Mouse (Mus musculus) urinary bladder, postnatal 10 days (tissue): ENCODE results near the gene Caprin1.
A peak's percentile ranks its signal among the peaks of the same experiment; 100 is the strongest.

Experiments used
- DNase-seq: peaks from one replicate; pipeline ENCODE4 v3.0.0; 2022; ENCODE audit warnings: low spot score

Gene Caprin1

DNA sequence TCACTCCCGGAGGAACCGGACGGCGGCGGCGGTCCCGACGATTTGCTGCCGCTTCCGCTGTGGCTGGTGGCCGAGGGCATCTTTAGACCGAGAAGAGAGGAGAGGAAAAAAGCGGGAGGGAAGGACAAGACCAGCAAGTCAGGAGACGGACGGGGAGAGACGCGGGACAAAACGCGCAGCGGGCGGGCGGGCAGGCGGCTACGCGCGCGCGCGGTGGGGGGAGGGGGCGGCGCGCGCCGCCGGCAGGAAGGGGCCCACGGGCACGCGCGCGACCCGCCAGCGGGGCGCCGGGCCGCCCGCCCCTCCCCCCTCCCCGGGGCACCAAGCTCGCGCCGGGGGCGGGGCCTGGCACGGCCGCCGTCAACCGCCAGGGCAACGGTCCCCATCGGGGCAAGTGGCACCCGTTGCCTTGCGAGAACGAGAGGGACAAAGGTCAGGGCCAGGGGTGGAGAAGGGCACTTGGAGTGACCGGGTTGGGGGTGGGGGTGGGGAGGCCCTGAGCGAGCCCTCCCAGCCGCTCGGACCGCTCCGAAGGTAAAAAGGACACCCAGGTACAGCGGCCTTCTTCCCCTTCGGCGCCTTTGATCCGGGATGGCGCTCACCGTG is 485 bp downstream of the Caprin1 start:
- peak; percentile 45 for DNase-seq

- DNase-seq, result peak; percentile 18
Measured at GRCm38 (mm10) chr2:103796211-103796860, 1.1 kb downstream of the Caprin1 start.

DNA sequence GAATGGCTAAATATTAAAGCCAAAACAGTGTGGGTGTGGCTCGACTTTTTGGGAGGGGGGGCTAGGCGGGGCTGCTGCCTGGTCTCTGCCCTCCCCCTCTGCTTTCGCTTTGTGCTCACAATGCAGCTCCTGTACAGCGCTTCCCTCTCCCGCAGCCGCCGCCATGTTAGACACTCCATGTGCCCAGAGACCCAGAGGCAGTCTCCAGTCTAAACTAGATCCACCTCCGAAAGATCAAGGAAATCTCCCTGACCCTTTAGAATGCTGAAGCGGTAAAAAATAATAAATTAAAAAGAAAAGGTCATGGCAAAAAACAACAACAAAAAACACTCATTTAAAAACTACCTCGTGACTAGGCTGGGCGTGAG is 1.6 kb downstream of the Caprin1 start:
- DNase-seq, result no peak

DNA sequence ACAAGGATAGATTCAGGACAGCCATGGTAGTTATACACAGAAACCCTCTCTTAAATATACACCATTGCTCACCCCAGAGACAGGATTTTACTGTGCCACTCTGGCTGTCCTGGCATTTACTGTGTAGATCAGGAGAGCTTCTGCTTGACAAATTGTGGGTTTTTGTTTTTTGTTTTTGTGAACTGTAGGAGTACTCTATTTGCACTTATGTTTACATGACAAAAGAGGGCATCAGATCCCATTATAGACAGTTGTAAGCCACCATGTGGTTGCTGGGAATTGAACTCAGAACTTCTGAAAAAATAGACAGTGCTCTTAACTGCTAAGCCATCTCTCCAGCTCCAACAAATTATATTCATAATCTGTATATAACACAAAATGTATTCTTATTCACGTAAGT is 5.4 kb downstream of the Caprin1 start:
- DNase-seq, result no peak

DNA sequence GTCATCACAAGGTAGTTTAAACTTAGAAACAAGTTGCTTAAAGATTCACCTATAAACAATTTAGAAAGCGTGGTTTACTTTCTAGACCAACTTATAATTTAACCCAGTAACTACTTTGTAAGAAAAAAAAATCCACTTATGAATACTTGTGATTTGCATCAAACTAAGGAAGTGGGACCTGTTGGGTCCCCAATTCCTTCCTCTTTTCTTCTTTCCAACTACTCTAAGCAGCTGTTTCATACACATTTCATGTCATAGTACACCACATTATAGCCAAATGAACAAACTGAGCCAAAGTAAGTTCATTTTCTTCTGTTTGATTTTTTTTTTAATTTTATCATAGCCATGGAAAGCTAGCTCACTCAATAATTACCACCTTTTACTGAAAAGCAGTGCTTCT is 11.7 kb downstream of the Caprin1 start:
- DNase-seq, result no peak

DNA sequence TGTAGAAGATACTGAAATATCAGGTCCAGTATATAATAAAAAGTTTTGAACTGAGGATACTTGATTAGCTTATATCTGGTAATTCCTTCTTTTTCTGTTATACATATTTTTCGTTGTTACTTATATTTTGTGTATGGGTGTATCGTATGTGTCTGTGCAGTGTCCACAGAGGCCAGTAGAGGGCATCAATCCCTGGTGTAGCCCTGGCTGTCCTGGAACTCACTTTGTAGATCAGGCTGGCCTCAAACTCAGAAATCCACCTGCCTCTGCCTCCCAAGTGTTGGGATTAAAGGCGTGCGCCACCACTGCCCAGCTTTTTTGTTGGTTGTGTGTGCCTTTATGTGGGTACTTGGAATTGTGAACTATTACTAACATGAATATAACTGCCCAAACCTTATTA is 12.8 kb downstream of the Caprin1 start:
- no peak for DNase-seq

DNA sequence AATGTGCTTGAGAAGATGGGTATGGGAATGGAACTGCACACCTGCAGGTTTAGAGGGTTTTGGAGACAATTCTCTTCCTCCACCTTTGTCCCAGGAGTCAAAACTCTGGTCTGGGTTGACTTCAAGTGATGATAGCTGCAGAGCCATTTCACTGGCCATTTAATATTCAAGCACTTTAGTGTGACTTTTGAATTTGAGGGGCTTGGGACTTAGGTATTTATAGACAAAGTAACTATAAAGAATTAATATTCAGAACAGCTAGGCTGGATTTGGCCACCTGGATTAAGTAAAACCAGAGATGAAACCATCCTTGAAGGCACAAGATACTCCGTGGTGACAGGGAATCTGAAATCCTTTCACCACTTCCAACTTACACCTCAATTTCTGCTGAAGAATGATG is 35.0 kb downstream of the Caprin1 start:
- no peak for DNase-seq

- no peak for DNase-seq
Measured at GRCm38 (mm10) chr2:103761993-103762392, 35.5 kb downstream of the Caprin1 start.

GRCm38 (mm10) chr2:103760906-103761716 is 36.3 kb downstream of the Caprin1 start, which contains the start of gene Nat10:
Nat10 (minus strand) TSS chr2:103761270.
- DNase-seq, result peak; percentile 90

GRCm38 (mm10) chr2:103760421-103760820 is 37.0 kb downstream of the Caprin1 start:
- DNase-seq, result no peak

- no peak for DNase-seq
Measured at GRCm38 (mm10) chr2:103755458-103756085, 41.9 kb downstream of the Caprin1 start.

- no peak for DNase-seq
Measured at GRCm38 (mm10) chr2:103754614-103755013, 42.8 kb downstream of the Caprin1 start.

DNA sequence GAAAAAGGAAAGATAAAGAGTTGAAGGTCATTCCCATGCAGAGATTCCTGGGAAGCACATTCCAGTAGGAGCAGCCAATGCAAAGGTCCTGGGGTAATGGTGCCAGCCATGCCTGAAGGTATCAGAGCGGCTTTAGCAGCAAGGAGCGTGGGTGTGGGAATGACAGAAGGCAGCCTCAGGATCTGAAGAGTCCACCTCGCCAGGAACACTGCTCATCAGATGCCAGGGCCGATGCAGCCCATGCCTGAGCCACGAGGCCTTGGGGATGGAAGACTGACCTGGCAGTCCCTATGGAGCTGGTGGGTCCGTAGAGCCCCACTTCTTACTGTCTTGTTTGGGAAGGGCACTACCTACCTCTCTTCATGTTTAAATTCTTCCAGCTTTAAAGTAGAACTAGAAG is 45.7 kb downstream of the Caprin1 start:
- no peak for DNase-seq

- no peak for DNase-seq
Measured at GRCm38 (mm10) chr2:103749091-103749490, 48.4 kb downstream of the Caprin1 start.

GRCm38 (mm10) chr2:103747891-103748290 is 49.6 kb downstream of the Caprin1 start:
- DNase-seq, result no peak

DNA sequence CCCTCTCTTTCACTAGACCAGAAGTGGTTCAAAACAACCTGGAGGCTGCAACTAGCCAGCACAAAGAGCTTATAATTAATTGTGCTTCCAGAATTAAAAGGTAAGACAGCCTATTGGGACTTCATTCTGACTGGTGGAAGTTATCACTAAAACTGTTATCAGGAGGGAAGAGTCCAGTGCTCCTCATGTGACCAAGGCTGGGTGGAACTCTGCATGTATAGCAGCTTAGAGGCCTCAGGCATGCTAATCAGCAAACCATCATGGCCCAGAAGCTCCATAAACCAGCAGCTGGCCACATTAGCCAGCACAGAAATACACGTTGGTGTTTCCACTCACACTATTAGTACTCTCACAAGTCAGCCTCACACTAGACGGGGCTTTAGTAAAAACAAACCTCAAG is 50.7 kb downstream of the Caprin1 start:
- DNase-seq, result no peak

DNA sequence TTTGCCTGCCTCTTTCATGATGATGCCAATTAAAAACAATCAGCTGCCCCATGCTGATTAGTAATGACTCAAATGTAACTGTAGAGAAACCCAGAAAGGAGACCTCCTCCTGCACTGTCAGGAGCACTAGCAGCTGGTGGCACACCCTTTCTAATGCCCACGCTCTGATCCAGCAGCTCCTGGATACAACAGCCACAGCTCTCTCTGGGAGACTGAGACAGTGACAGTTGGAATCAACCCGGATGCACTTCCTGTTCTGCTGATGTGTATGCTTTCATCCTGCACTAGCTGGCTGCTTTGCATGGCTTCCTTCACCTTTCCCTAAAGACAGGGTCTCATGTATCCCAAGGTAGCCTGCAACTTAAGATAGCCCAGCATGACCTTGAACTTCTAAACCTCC is 51.4 kb downstream of the Caprin1 start:
- no peak for DNase-seq

DNA sequence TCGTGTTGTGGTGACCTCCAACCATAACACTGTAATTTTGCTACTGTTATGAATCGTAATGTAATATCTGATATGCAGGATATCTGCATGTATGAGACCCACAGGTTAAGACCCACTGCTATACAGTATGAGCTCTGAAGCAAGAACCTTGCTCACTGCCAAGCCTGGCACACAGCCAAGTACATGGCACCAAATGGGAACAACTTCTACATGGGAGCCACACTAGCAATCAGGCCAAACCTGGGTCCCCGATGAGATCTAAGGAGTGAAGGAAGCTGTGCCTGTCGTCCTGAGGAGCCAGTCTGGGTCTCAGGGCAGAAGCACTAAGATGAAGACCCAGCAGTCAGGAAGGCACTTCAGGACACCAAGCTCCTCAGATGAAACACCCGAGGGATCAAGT is 52.0 kb downstream of the Caprin1 start:
- no peak for DNase-seq

- DNase-seq, result no peak
Measured at GRCm38 (mm10) chr2:103743988-103744387, 53.5 kb downstream of the Caprin1 start.

DNA sequence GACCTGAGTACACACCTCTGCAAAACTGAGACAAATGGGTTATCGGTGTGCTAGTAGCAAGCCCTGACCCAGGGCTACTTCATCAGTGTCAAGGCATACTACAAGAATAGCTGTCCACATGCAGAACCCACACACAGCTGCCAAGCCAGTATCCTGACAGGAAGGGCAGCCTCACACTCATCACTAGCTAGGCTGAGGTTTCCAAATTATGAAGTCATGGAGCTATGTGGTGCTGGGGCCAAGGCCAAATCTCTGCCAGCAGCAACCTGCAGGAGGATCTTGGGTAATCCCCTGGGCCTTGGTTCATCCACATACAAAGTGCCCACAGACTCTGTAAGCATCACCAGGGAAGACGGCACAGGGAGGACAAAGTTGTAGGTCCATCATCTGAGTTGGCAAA is 53.9 kb downstream of the Caprin1 start:
- no peak for DNase-seq

DNA sequence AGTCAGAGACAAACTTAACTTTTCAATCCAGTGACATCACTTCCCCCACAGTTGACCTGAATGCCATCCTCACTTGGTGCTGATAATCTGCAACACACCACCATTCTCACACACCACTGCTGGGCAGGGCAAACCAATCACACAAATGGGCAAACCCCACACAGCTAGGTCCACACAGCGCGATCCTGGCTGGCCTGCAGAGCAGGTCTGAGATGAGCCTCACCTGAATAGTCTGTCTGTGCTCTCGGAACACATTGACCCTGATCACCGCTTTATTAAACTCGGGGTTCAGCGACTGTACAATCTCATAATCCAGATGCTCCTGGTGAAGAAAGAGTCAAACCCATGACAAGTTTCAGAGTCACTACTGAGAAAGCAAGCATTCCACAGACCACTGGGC is 54.6 kb downstream of the Caprin1 start:
- no peak for DNase-seq

DNA sequence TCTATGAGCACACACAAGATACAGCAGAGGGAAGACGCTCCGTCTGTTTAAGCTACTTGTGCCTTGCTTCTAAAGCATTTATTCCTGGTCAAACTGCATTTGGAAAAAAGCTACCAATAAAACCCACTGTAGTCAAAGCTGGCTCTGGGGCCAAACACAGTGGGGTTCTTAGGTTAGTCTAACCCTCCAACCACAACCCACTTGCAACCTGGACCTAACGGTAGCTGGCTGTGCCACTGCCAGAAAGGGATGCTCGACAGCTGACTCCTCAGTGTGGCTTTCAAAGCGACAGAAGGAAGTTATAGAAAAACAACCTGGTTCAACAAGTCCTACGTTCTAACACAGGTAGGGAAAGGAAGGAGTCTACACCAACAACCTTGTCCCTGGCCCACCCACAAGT is 66.0 kb downstream of the Caprin1 start:
- no peak for DNase-seq

DNA sequence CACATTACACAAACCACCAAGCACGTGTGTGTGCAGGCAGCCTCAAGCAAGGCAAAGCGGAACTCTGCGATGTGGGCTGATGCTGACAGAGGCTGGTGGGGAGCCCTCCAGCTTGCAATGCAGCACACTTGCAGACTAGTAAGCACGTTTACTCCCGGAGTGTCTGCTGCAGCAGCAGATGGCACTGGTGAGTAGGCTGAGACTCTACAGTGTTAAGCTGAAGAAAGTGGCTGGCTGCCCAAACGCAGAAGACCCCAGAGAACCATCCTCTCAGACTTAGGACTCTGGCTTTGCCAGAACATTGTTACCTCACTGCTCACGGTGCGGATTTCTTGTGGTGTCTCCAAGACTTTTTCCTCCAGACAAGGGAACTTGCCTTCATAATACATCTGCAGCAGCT is 66.5 kb downstream of the Caprin1 start:
- DNase-seq, result no peak
